Mouse (Mus musculus) CH12.LX (cell line): ENCODE measurements around the gene Wnt5b. TPM values are rescaled to one million over a fixed set of nuclear protein-coding genes. Genes with fewer than 3 reads are reported as not detected.

Experiments
- DNase-seq: peaks from one replicate; pipeline ENCODE4 v3.0.0-alpha.2; 2013; ENCODE audit errors: extremely low read depth
- H3K27ac ChIP-seq: 2 replicates; pipeline ENCODE4 v1.5.1; 2012; ENCODE audit warnings: low read depth, mild to moderate bottlenecking, control low read depth, moderate library complexity; ENCODE audit not compliant: insufficient read depth
- H3K27me3 ChIP-seq: replicated peaks from 2 replicates; pipeline ENCODE3; 2012; ENCODE audit warnings: inconsistent platforms
- H3K36me3 ChIP-seq, 2 experiments: replicated peaks in 1 of 2; 2 replicates each; pipeline versions ENCODE3 to v1.6.1; 2012; ENCODE audit warnings: inconsistent platforms in 1 of 2, low read length in 1 of 2, mild to moderate bottlenecking in 1 of 2, mixed read lengths in 1 of 2, moderate library complexity in 1 of 2; ENCODE audit not compliant: control insufficient read depth in 1 of 2, insufficient read depth in 1 of 2
- H3K4me1 ChIP-seq, 2 experiments: 2 replicates each; pipeline ENCODE4 v1.6.1; 2012; ENCODE audit warnings: inconsistent platforms in 1 of 2, moderate library complexity in 1 of 2; ENCODE audit not compliant: insufficient read depth in 2 of 2, control insufficient read depth in 1 of 2
- H3K4me2 ChIP-seq: 2 replicates; pipeline ENCODE4 v1.6.1; 2012; ENCODE audit warnings: low read depth, mild to moderate bottlenecking, control low read depth; ENCODE audit not compliant: poor library complexity, insufficient read depth, severe bottlenecking
- H3K4me3 ChIP-seq, 3 experiments: fragments of 150-350 bp in 1 of 3; sonication (generic) in 1 of 3; replicated peaks in 1 of 3; 2 replicates each; pipeline versions ENCODE3 to v1.5.1; 2011 to 2012; ENCODE audit warnings: low read depth in 2 of 3, low read length in 2 of 3, mild to moderate bottlenecking in 2 of 3, moderate library complexity in 2 of 3, control low read depth in 1 of 3, improper control_type of control experiment in 1 of 3, inconsistent platforms in 1 of 3, mixed read lengths in 1 of 3; ENCODE audit not compliant: poor library complexity in 1 of 3
- H3K79me2 ChIP-seq: replicated peaks from 2 replicates; pipeline ENCODE4 v1.6.1; 2012; ENCODE audit warnings: mild to moderate bottlenecking, moderate library complexity; ENCODE audit not compliant: control insufficient read depth, poor library complexity, insufficient read depth, severe bottlenecking; ENCODE audit errors: extremely low read depth
- H3K9ac ChIP-seq: 2 replicates; pipeline ENCODE4 v1.6.1; 2012; ENCODE audit warnings: low read depth, mild to moderate bottlenecking, control low read depth, moderate library complexity; ENCODE audit not compliant: insufficient read depth
- H3K9me3 ChIP-seq: replicated peaks from 2 replicates; pipeline ENCODE3; 2012; ENCODE audit warnings: low read length, inconsistent platforms, mixed read lengths
- BHLHE40 ChIP-seq: IDR thresholded peaks from 2 replicates; pipeline ENCODE4 v1.6.1; 2011; ENCODE audit warnings: mild to moderate bottlenecking, low read depth, low read length, improper control_type of control experiment
- CHD2 ChIP-seq: IDR thresholded peaks from 2 replicates; pipeline ENCODE4 v1.6.1; 2011; ENCODE audit warnings: low read length, improper control_type of control experiment
- CTCF ChIP-seq, 2 experiments: IDR thresholded peaks in 1 of 2; conservative IDR thresholded peaks in 1 of 2; 2 replicates each; pipeline ENCODE4 v1.5.1; 2011 to 2012; ENCODE audit warnings: low read depth in 2 of 2, low read length in 2 of 2, improper control_type of control experiment in 1 of 2, inconsistent platforms in 1 of 2, mild to moderate bottlenecking in 1 of 2, moderate library complexity in 1 of 2
- E2F4 ChIP-seq: IDR thresholded peaks from 2 replicates; pipeline ENCODE4 v1.6.1; 2011; ENCODE audit warnings: low read depth, low read length, improper control_type of control experiment; ENCODE audit not compliant: insufficient replicate concordance
- ELF1 ChIP-seq: IDR thresholded peaks from 2 replicates; pipeline ENCODE4 v1.6.1; 2014; ENCODE audit warnings: low read depth, mild to moderate bottlenecking, inconsistent platforms, low read length, improper control_type of control experiment
- GABPA ChIP-seq: IDR thresholded peaks from 2 replicates; pipeline ENCODE4 v1.6.1; 2012; ENCODE audit warnings: low read depth, low read length, improper control_type of control experiment, inconsistent platforms; ENCODE audit not compliant: insufficient replicate concordance
- HCFC1 ChIP-seq: IDR thresholded peaks from 2 replicates; pipeline ENCODE4 v1.6.1; 2012; ENCODE audit warnings: low read depth, mild to moderate bottlenecking, inconsistent platforms, low read length, improper control_type of control experiment
- IRF4 ChIP-seq: IDR thresholded peaks from 2 replicates; pipeline ENCODE4 v1.6.1; 2014; ENCODE audit warnings: low read depth, mild to moderate bottlenecking, inconsistent platforms, low read length, improper control_type of control experiment
- JUN ChIP-seq: IDR thresholded peaks from 2 replicates; pipeline ENCODE4 v1.6.1; 2011; ENCODE audit warnings: low read depth, mild to moderate bottlenecking, low read length, improper control_type of control experiment, moderate library complexity; ENCODE audit not compliant: insufficient read depth
- KAT2A ChIP-seq: IDR thresholded peaks from 2 replicates; pipeline ENCODE4 v1.6.1; 2012; ENCODE audit warnings: low read length, improper control_type of control experiment, inconsistent platforms; ENCODE audit not compliant: insufficient replicate concordance
- MAX ChIP-seq: IDR thresholded peaks from 2 replicates; pipeline ENCODE4 v1.6.1; 2011; ENCODE audit warnings: low read length, improper control_type of control experiment
- MEF2A ChIP-seq: IDR thresholded peaks from 2 replicates; pipeline ENCODE4 v1.6.1; 2014; ENCODE audit warnings: low read depth, mild to moderate bottlenecking, inconsistent platforms, low read length, improper control_type of control experiment, borderline replicate concordance
- MXI1 ChIP-seq: IDR thresholded peaks from 2 replicates; pipeline ENCODE4 v1.6.1; 2011; ENCODE audit warnings: mild to moderate bottlenecking, low read depth, low read length, improper control_type of control experiment
- MYC ChIP-seq: IDR thresholded peaks from 2 replicates; pipeline ENCODE4 v1.6.1; 2011; ENCODE audit warnings: low read depth, mild to moderate bottlenecking, improper control_type of control experiment, low read length
- NELFE ChIP-seq: IDR thresholded peaks from 2 replicates; pipeline ENCODE4 v1.6.1; 2011; ENCODE audit warnings: low read depth, low read length, improper control_type of control experiment
- NRF1 ChIP-seq: IDR thresholded peaks from 2 replicates; pipeline ENCODE4 v1.6.1; 2014; ENCODE audit warnings: low read depth, mild to moderate bottlenecking, inconsistent platforms, low read length, improper control_type of control experiment, moderate library complexity
- POLR2A ChIP-seq: IDR thresholded peaks from 2 replicates; pipeline ENCODE4 v1.6.1; 2011; ENCODE audit warnings: low read depth, mild to moderate bottlenecking, improper control_type of control experiment, low read length
- POLR2AphosphoS2 ChIP-seq: IDR thresholded peaks from 2 replicates; pipeline ENCODE4 v1.6.1; 2011; ENCODE audit warnings: low read depth, low read length, improper control_type of control experiment
- RAD21 ChIP-seq: IDR thresholded peaks from 2 replicates; pipeline ENCODE4 v1.6.1; 2011; ENCODE audit warnings: low read depth, mild to moderate bottlenecking, low read length, improper control_type of control experiment, moderate library complexity
- SIN3A ChIP-seq: IDR thresholded peaks from 2 replicates; pipeline ENCODE4 v1.6.1; 2012; ENCODE audit warnings: low read length, improper control_type of control experiment, inconsistent platforms
- TBP ChIP-seq: conservative IDR thresholded peaks from 2 replicates; pipeline ENCODE4 v1.6.1; 2011; ENCODE audit warnings: low read depth, low read length, improper control_type of control experiment
- TCF12 ChIP-seq: IDR thresholded peaks from 2 replicates; pipeline ENCODE4 v1.6.1; 2014; ENCODE audit warnings: low read depth, mild to moderate bottlenecking, inconsistent platforms, low read length, improper control_type of control experiment
- USF1 ChIP-seq: IDR thresholded peaks from 2 replicates; pipeline ENCODE4 v1.6.1; 2014; ENCODE audit warnings: low read depth, mild to moderate bottlenecking, inconsistent platforms, low read length, improper control_type of control experiment
- USF2 ChIP-seq: conservative IDR thresholded peaks from 2 replicates; pipeline ENCODE4 v1.6.1; 2011; ENCODE audit warnings: low read depth, low read length, improper control_type of control experiment
- ZKSCAN1 ChIP-seq: IDR thresholded peaks from 2 replicates; pipeline ENCODE4 v1.6.1; 2012; ENCODE audit warnings: low read depth, inconsistent platforms, low read length, improper control_type of control experiment, borderline replicate concordance
- ZNF384 ChIP-seq: IDR thresholded peaks from 2 replicates; pipeline ENCODE4 v1.6.1; 2012; ENCODE audit warnings: low read depth, low read length, improper control_type of control experiment, inconsistent platforms
- dilution Hi-C: fragments of 300-500 bp; cut with MboI; formaldehyde crosslinking; loops from 2 replicates; pipeline ENCODE4 v1.14.3; 2020; ENCODE audit warnings: low sequenced_read_pairs; ENCODE audit not compliant: extremely low pct_unique_long_range_greater_than_20kb, extremely low pct_ligation_motif_present
- in situ Hi-C: fragments of 300-500 bp; cut with MboI; formaldehyde crosslinking; loops from 3 replicates; pipeline ENCODE4 v1.14.3; 2019; ENCODE audit warnings: low sequenced_read_pairs, low pct_ligation_motif_present, low pct_unique_long_range_greater_than_20kb, mixed read lengths
- polyA plus RNA-seq: library from polyadenylated mRNA; unstranded; fragments of >175 nt; gene quantifications from 2 replicates; pipeline ENCODE4 v1.2.1, GENCODE M21; 2012; ENCODE audit warnings: low read depth; ENCODE audit not compliant: insufficient read length
- total RNA-seq, 2 experiments: library from RNA; depleted of rRNA; stranded (reverse); fragments of 300-350 nt in 1 of 2; fragments of >200 nt in 1 of 2; gene quantifications; 2 replicates each; pipeline ENCODE4 v1.2.3; 2012 to 2014

Gene Wnt5b
- total and polyA plus RNA-seq, 3 experiments: 1.2 to 2.0 (median 1.5) TPM

DNA sequence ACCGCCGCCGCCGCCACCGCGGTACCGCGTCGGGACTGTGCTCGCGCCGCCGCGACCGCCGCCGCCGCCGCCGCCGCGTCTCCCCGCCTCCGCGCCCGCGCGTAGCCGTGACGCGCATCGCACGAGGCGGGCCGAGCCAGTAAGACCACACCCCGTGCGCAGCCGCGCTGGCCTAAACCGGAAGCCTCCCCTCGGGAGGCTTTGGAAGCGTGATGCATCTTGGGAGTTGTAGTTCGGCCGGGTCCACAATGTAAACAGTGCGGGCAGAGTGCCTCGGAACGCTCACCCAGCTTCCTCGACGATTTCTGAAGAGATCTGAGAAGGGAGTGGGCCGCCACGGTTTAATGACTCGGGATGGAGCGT is 155.5 kb downstream of the Wnt5b start:
- peak overlapping the region; percentile 93 for H3K9ac ChIP-seq
- peaks cover 0 to 23% of the 10 kb centered on the region in 2 experiments; a peak in 2 of 4 replicates for H3K4me1 ChIP-seq
- H3K27me3 ChIP-seq: no peaks in the 10 kb centered on the region
- peaks cover 0 to 13% of the 10 kb centered on the region in 2 experiments for H3K36me3 ChIP-seq
- no peak for TF ChIP-seq CTCF (conservative IDR thresholded peaks at IDR 0.05 in 1 of 2, IDR thresholded peaks at IDR 0.05 in 1 of 2; ENCODE audit: low read depth in 2 of 2, low read length in 2 of 2)
- peak; percentile 100 for TF ChIP-seq ELF1
- no peak for TF ChIP-seq JUN
- peak; percentile 98 for TF ChIP-seq NRF1
- 0 out of 2 replicates have a peak, but pooled peaks have one; percentile 28 for TF ChIP-seq TBP
- peak; percentile 75; the same call in 1 of the 2 replicates for TF ChIP-seq MXI1
- peak; percentile 64 for TF ChIP-seq IRF4
- peak; percentile 67 for TF ChIP-seq POLR2A
- peak; percentile 90 for TF ChIP-seq TCF12
- peak; percentile 48; the same call in 1 of the 2 replicates for TF ChIP-seq CHD2
- TF ChIP-seq MEF2A: peak; percentile 40; the same call in 1 of the 2 replicates
- TF ChIP-seq RAD21: no peak
- TF ChIP-seq SIN3A: peak; percentile 93
- TF ChIP-seq MYC: peak; percentile 38; the same call in 1 of the 2 replicates
- no peak for TF ChIP-seq USF2
- TF ChIP-seq BHLHE40: peak; percentile 70
- TF ChIP-seq ZKSCAN1: no peak
- peak; percentile 65; the same call in 1 of the 2 replicates for TF ChIP-seq MAX
- no peak for TF ChIP-seq E2F4
- peak; percentile 63; the same call in 1 of the 2 replicates for TF ChIP-seq GABPA
- peak; percentile 51; the same call in 1 of the 2 replicates for TF ChIP-seq POLR2AphosphoS2
- TF ChIP-seq KAT2A: peak; percentile 93; the same call in 1 of the 2 replicates
- TF ChIP-seq ZNF384: no peak
- TF ChIP-seq NELFE: no peak
- peak; percentile 51 for TF ChIP-seq USF1
- TF ChIP-seq HCFC1: peak; percentile 95
- H3K27ac ChIP-seq: no peak overlapping the region
- no peaks in the 10 kb centered on the region for H3K9me3 ChIP-seq
- DNase-seq: peak; percentile 96
- H3K4me3 ChIP-seq: peak overlapping the region; percentile 81 to 92 (median 83)
- dilution Hi-C loops (no loop called here), in situ Hi-C loops (no loop called here)
- peaks cover 34% of the 10 kb centered on the region for H3K79me2 ChIP-seq
- H3K4me2 ChIP-seq: peak overlapping the region; percentile 99; the same call in 1 of the 2 replicates
